Mouse (Mus musculus): ENCODE data around the gene Pck2.

DNA sequence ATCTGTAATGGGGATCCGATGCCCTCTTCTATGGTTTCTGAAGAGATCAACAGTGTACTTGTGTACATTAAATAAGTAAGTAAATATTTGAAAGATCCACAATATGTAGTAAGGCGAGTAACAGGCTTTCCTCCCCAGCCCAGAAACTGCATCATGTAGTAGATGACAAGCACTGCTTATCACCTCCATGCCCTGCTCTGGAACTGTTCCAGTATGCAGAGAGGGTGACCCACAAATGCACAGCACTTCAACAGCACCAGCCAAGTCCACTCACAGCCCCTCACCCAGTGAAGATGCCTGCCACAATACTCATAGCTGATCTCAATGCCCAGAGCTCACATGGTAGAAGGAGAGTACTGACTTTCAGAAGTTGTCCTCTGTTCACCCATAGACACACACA, 30.5 kb downstream of the Pck2 start:
- TF ChIP-seq POLR2A (IDR thresholded peaks at IDR 0.05; ENCODE audit: borderline replicate concordance, control insufficient read depth, low read depth, low read length) (no peak), CTCF (IDR thresholded peaks at IDR 0.05; ENCODE audit: control insufficient read depth, insufficient read depth, low read length) (no peak)
